Mouse (Mus musculus) A20 (cell line): ENCODE measurements around the gene Clcn7.
"Not testable (repeated sequence)": the region's sequence is repeated elsewhere in the genome, so short reads cannot be mapped to it uniquely, and the experiment has no call there.

Experiments
- DNase-seq: peaks from one replicate; pipeline ENCODE4 v3.0.0-alpha.2; 2011; ENCODE audit warnings: low read depth, low spot score

The Clcn7 gene

GRCm38 (mm10) chr17:25133275-25133698 lies at the start of gene Clcn7:
Clcn7 (plus strand) TSS chr17:25133391.
- DNase-seq, result peak; percentile 93

GRCm38 (mm10) chr17:25083444-25083931 lies 49.7 kb upstream of the Clcn7 start, which contains the start of gene Tmem204:
Tmem204 (minus strand) TSS chr17:25083591.
- no peak for DNase-seq

- DNase-seq, result no peak
These were observed 48.3 kb upstream of the Clcn7 start for GRCm38 (mm10) chr17:25084835-25085385.

- no peak for DNase-seq
These were observed 46.5 kb upstream of the Clcn7 start for GRCm38 (mm10) chr17:25086724-25087123.

- DNase-seq, result no peak
These were observed 44.0 kb upstream of the Clcn7 start for GRCm38 (mm10) chr17:25089158-25089557.

- no peak for DNase-seq
These were observed 42.7 kb upstream of the Clcn7 start for GRCm38 (mm10) chr17:25090450-25090849.

- DNase-seq, result no peak
These were observed 37.0 kb upstream of the Clcn7 start for GRCm38 (mm10) chr17:25096221-25096620.

GRCm38 (mm10) chr17:25100052-25100451 lies 33.1 kb upstream of the Clcn7 start:
- no peak for DNase-seq

- DNase-seq, result no peak
These were observed 31.9 kb upstream of the Clcn7 start for GRCm38 (mm10) chr17:25101338-25101737.

GRCm38 (mm10) chr17:25107786-25108185 lies 25.4 kb upstream of the Clcn7 start:
- no peak for DNase-seq

GRCm38 (mm10) chr17:25109578-25109977 lies 23.6 kb upstream of the Clcn7 start:
- no peak for DNase-seq

- no peak for DNase-seq
These were observed 22.6 kb upstream of the Clcn7 start for GRCm38 (mm10) chr17:25110590-25110989.

- no peak for DNase-seq
These were observed 22.0 kb upstream of the Clcn7 start for GRCm38 (mm10) chr17:25111220-25111619.

- no peak for DNase-seq
These were observed 21.3 kb upstream of the Clcn7 start for GRCm38 (mm10) chr17:25111739-25112422.

GRCm38 (mm10) chr17:25112423-25112810 lies 20.8 kb upstream of the Clcn7 start:
- DNase-seq, result no peak

GRCm38 (mm10) chr17:25114908-25115645 lies 18.1 kb upstream of the Clcn7 start:
- no peak for DNase-seq

GRCm38 (mm10) chr17:25115664-25116432 lies 17.3 kb upstream of the Clcn7 start, which contains the start of gene Telo2:
Telo2 (minus strand) TSS chr17:25115967.
- DNase-seq, result peak; percentile 94

GRCm38 (mm10) chr17:25117263-25117662 lies 15.9 kb upstream of the Clcn7 start:
- peak; percentile 67 for DNase-seq

GRCm38 (mm10) chr17:25120406-25120805 lies 12.8 kb upstream of the Clcn7 start, which contains the start of gene Ptx4:
Ptx4 (plus strand) TSS chr17:25120760.
- DNase-seq, result no peak

GRCm38 (mm10) chr17:25123979-25124378 lies 9.2 kb upstream of the Clcn7 start:
- DNase-seq, result peak; percentile 42

- not testable (repeated sequence) for DNase-seq
These were observed 7.6 kb upstream of the Clcn7 start for GRCm38 (mm10) chr17:25125442-25126060.
